Mouse (Mus musculus) heart, adult 11 months (tissue): ENCODE results near the gene Unc45a.

ENCODE experiments used
- DNase-seq: peaks from one replicate; pipeline ENCODE4 v3.0.0; 2022

Unc45a gene

DNA sequence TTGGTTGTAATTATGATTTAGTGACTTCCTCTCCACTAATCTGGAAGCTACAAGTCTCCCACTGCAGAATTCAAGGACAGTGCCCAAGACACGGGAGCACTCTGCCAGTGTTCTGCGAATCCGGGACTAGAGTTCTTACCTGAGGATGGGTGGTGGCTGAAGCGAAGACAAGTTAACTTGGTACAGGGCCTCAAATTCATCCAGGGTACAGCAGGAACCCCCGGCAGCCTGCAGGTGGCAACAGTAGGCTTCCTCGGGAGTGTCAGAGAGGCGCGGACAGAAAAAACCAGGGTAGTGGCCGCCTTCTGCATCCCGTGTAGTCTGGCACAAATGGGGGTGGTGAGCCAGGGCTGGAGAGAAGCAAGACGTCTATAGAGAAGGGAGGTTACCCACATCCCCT is at the start of gene Unc45a:
Gene Unc45a (minus strand): TSS at position 213 of the 400 bp plus-strand sequence.
- peak; percentile 97 for DNase-seq

DNA sequence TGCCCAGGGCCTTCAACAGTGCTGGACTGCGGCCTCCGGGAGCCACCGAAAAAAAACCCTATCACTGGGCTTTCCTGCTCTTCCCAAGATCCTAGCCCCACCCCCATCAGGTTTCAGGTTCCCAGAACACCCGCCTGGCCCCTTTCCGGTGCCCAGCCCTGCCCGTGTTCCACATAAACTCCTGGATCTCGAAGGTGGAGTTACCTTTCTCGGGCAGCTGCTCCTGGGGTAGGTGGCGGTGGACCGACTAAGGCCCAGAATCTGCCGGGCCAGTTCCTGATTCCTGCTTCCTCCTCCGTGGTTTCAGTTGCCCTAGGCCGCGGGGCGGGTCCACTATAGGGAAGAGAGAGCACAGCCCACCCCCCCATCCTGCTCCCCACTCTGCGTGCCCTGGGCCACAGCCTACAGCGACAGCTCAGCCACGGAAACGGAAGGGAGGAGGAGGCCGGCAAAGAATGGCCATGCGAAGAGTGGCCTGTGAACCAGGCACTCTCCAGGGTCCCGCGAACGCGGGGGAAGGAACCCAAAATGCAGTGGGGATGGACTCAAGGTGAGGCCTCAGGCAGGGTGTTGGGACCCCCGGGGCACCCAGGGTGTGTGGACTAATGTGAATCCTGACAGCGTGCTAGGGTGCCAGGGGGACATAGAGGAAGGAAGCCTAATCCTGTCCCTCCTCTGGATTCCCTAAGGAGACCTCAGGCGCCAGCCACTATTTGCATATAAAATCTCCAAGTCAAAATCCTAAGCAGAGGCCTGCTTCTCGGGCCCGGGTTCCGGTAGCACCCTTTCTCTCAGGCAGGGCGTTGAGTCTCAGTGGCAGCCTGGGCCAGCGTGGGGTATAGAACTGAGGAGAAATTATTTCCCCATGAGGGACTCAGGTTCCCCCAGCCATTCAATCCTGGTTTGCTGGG is 47.1 kb upstream of the Unc45a start, which contains the start of gene Fes:
Gene Fes (minus strand): TSS at position 314 of the 911 bp plus-strand sequence.
- peak; percentile 99 for DNase-seq

DNA sequence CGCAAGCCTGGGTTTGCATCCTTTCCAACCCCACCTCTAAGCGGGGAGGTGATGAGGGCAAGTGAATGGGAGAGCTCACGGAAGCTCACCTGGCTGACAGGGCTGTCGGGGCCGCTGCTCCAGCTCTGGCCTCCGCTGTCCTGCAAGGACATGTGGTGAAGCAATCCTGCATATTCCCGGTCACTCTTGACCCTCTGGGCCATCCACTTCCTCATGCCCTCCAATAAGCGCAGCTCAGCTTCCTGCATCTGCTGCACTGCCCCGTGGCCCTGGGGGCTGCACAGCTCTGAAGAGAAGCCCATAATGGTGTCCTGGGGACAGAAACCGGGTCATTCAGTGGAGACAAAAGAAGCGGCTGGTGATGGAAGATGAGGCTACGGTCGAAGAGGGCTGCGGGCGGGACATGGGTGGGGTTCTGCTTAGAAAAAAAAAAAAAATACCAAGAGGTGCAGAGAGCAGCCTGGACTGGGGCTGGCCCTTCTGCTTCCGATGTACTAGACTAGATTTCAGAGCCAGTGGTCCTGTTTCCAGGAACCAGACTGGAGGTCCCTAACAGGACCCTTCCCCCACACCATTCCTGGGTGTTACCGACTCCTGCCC is 46.3 kb upstream of the Unc45a start:
- DNase-seq, result peak; percentile 97

DNA sequence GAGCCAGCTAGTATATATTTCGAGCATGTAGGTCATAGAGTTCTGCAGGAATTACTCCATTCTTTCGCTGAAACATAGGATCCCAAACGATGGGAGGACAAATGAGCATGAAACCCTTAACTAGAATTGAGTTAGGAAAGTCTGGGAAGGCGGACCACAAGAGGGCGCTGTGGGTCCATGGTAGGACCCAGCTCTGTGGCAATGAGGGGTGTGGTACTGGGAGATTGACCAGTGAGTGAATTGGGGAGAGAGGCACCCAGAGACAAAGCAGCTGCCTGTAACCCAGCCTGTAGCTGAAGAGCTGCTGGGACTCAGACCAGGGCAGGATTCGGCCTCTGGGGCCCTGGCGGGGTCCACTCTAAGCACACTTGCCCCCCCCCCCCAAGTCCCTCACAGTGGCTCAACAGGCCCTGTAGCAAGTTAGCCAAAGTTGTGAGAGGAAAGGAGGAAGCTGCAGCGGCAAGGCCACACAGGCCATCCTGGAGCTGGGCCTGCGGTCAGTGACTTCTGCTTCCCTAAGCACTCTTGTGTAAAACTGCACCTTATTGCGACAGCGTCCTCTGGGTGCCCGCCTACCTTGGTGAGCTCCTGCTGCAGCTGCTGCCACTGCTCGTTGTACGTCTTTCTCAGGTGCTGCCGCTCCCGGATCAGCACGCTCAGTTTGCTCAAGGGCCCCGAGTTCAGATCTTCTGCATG is 45.6 kb upstream of the Unc45a start:
- peak; percentile 99 for DNase-seq

DNA sequence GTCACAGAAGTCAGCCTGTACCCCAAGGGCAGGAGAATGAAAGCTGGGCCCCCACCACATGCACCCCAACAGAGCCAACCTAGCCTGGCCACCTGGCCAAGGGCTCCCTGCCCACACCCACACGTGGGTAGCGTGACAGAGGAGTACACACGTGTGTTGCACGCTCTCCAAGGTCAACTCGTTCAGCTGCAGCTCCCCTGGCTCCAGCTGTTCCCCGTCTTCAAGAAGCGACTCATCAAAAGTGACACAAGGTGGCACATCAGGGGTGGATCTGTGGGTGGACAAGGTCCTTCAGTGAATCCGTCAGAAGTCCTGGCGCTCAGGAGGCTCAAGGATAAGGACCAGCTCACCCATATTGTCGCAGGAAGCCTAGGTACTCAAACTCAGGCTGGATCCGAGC is 42.1 kb upstream of the Unc45a start:
- no peak for DNase-seq

DNA sequence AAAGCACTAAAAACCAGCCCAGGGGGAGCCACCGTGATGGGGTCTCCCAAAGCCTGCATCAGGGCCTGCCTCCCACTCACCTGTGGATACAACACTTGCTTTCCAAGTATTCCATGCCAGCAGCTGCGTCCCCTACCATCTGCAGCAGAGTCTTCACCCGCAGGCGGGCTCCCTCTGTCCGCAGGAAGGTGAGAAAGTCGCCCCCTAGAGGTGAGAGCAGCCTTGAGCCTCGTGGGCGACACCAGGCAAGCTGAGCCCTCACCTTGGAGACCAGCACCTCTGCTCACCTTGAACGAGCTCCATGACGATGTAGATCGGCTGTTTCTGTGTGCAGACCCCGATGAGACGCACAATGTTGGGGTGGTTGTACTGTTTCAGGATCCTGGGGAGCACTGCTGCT is 38.7 kb upstream of the Unc45a start:
- no peak for DNase-seq

DNA sequence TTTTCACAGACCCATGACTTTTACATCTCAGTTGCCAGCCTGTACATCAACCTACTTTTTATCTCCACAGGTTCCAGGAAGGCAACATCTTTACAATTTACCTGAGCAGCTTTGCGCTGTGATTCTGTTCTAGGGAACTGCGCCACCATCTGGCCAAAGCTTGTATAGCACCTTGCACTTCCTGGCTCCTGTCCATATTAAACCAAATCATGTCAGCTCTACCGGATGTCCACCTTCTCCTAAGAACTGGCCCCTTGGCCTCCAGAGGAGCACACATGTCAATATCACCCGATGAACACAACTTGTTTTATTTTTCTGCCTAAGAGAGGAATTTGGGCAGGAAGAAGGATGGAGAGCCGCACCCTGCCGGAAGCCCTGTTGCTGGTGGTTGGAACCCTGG is 36.7 kb upstream of the Unc45a start:
- DNase-seq, result no peak

DNA sequence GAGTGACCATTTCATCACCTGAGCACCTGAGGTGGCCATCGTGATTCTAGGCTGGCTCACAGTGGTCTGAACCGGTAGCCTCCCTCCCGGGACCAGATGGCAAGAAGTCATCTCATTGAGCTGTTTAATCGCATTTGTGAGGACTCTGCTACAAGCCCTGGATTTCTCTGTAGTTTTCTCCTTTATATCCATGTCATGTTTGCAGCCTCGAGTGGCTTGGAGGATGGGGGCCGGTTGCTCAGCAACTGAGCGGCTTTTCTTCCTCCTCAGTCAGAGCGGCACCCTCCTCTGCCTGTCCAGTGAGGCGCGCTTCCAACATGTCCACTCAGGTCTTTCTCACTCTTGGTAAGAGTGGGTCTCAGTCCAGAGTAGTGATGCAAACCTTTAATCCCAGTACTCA is 35.4 kb upstream of the Unc45a start:
- no peak for DNase-seq

DNA sequence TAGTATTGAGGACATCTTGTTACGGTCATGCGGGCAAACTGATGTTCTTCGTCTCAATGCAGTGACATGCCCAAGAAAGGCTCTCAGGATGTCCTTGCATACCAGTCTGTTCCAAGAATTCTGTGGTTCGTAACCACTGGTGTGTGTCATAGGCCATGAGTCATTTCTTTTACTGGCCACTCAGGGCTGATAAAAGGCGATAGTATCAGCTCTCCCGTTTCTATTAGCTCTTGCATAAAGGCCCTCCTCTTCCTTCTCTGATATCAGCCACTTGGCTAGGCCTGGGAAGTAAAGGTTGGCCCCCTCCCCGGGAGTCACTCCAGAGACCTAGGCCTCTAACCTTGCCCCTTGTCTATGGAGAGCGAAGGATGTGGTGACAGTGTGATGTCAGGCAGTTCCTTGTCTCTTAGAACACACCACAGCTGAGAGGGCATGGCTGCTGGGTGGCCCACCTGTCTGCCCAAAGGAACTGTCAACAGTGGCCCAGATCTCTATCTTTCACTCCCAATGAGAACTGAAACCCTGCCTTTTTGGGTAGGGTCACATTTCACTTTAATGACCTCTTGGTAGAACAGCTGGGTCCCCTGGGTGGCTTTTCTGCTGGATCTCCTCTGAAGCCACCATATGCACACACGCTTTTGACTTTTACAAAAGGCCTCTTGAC is 34.7 kb upstream of the Unc45a start:
- no peak for DNase-seq

DNA sequence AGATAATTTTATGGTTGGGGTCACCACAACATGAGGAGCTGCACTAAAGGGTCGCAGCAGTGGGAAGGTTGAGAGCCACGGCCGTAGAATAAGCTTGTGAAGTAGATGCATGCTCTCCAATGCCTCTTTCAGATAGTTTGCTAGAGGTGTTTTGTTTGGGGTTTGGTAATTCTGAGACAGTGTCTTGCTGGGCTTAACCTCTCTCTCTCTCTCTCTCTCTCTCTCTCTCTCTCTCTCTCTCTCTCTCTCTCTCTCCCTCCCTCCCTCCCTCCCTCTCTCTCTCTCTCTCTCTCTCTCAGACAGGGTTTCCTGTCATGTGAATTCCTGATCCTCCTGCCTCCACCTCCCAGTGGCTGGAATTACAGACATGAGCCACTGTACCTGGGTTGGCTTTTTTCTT is 33.9 kb upstream of the Unc45a start:
- DNase-seq, result no peak

DNA sequence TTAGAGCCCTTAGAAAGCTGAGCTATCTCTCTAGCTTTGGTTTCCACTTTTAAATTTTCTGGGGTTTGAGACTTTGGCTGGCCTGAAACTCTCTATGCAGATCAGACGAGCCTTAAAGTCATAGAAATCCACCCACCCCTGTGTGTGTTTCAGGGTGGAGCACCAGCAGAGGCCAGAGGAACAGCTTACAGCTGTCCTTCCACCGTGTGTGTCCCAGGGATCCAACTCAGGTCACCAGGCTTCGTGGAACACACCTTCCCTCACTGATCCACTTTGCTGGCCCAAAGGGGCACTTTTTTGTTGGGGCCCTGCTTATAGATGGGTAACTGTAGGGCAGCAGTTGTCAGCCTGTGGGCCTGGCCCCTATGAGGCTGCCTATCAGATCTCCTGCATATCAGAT is 33.5 kb upstream of the Unc45a start:
- DNase-seq, result no peak

DNA sequence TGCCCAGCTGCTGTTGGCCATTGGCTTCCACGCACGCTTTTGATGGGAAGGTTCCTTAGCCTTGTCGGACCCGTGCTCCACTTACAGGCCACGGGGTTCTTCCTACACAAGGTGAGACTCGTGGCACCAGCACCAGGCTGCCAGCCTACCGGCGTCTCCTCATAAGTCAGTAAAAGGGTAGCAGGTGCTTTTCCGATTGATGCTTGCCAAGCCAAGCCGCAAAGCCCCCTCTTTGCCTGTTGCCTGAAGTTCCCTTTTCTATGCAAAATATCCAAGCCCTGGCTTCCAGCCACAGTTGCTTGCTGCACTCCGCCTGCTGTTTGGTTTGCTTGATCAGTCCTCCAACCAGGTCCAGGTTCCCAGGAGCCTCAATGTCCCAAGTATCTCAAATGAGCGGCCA is 33.0 kb upstream of the Unc45a start:
- no peak for DNase-seq

DNA sequence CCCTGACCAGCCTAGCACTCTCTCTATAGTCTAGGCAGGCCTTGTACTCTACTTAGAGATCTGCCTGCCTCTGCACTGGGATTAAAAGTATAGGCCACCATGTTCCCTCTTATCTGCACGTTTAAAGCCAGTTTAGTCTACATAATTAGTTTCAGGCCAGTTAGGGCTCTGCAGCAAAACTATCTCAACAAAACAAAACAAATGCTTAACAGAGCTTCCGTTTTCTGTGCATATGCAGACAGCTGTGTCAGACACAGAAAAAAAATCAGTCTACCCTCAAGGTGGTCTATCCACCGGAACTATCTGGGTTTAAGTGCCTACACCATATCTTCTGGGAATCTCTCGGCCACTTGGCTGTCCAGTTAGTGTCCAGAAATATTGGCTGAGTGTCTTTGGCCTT is 32.5 kb upstream of the Unc45a start:
- DNase-seq, result no peak

DNA sequence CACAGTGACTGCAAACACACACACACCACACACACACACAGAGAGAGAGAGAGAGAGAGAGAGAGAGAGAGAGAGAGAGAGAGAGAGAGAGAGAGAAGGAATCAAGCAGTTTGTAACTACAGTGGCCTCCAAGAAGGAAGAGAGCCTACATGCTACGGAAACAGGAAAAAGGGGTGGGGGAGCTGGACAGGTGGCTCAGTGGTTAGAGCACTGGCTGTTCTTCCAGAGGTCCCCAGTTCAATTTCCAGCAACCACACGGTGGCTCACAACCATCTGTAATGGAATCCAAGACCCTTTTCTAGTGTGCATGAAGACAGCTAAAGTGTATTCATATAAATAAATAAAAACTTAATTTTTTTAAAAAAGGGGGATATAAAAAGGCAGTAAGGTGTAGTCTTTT is 31.9 kb upstream of the Unc45a start:
- no peak for DNase-seq

DNA sequence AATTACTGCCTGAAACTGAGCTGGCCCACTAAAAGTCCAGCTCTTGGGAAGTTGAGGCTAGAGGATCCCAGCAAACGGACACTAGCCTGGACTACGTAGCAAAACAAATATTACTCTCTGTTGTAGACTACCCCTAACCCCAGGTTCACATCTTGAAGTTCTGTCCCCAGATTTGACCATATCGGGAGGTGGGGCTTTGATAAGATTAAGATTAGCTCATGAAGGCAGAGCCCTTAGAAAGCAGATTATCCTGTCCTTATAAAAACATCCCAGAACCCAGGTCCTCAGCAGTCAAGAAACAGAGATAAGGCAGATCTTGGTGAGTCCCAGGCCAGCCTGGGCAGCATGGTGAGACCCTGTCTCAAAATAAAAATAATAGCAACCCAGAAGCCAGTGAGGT is 31.4 kb upstream of the Unc45a start:
- DNase-seq, result no peak

DNA sequence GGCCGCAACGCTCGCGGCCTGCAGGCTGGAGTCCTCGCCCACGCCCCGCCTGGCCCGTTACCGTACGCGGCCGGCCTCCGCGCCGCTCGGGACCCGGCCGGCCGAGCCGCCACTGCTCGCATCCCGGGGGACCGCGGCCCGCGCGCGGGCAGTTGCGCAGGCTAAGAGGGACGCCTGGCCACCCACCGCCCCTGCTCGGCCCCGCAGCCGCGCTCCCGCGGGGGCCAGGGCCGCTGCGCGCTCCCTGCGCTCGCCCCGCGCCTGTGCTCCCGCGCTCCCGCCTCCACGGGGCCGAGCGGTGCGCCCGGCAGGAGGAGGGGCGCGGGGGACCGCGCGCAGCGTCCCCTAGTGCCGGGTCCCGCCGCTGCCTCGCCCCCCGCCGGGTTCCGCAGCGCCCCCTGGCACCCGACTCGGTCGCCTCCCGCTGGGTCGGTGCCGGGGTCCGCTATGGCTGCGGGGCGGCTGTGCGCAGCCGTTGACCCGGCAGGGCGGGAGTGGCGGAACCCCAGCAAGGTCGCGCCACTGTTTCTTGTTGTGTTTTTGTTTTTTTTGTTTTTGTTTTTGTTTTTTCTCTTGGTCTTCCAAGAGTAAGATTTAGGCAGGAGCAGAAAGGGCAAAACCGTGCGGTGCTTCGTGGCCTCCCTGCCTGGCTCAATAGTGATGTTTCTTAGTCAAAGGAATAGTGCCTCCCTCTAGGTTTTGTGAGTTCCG is 30.4 kb upstream of the Unc45a start, which contains the start of gene Man2a2:
Gene Man2a2 (minus strand): TSS at position 335 of the 711 bp plus-strand sequence.
- peak; percentile 98 for DNase-seq

DNA sequence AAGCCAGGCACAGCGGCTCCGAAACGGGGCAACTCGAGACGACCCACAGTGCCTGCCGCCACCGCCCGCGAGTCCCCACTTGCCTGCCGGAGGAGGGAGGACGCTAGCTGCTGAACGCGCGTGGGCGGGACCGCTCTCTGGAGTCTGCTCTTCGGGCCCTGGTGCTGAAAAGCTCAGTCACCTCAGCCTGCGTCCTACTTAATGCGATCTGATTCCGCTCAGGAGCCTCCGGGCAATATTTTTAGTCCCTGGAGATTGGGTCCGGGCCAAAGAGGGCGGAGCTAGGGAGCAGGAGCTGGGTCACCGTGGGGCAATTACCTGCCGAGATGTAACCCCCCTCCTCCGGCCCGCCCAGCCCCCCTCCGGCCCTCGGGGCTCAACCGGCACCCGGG is 29.8 kb upstream of the Unc45a start:
- peak; percentile 98 for DNase-seq

DNA sequence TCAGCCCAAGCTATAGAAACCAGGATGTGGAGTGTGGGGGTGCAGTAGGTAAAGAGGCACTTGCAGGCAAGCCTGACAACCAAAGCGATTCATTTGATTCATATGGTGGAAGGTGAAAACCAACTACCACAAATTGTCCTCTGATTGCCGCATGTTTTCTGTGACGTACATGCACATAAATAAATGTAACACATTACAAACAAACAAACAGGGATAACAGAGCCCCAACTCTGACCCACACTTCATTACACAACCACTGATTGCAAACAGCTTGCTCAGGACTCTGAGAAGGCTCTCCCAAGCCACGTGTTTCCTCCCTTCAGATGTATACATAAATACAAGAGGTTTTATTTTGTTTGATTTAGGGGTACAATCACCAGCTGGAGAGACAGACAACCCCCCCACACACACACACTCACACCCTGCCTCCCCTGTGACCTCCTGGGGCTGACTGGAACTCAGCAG is 29.2 kb upstream of the Unc45a start:
- peak; percentile 89 for DNase-seq

DNA sequence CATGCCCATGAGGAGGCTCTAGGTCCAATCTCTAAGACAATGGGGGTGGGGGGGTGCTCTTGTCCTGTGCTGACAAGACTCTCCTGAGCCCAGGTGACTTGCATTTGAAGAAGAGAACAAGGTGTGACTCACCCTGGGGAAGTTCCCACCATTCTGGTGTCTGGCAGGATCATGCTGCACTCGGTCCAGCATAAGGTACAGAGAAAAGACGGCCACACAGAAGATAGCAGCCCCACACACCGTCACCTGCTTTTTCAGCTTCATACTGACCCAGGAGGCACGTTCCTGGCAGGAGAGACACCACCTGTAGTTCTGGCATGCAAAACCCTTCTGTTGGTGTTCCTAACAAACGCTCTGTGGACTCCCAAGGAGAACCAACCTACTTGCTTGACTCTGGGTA is 28.7 kb upstream of the Unc45a start:
- DNase-seq, result peak; percentile 93

DNA sequence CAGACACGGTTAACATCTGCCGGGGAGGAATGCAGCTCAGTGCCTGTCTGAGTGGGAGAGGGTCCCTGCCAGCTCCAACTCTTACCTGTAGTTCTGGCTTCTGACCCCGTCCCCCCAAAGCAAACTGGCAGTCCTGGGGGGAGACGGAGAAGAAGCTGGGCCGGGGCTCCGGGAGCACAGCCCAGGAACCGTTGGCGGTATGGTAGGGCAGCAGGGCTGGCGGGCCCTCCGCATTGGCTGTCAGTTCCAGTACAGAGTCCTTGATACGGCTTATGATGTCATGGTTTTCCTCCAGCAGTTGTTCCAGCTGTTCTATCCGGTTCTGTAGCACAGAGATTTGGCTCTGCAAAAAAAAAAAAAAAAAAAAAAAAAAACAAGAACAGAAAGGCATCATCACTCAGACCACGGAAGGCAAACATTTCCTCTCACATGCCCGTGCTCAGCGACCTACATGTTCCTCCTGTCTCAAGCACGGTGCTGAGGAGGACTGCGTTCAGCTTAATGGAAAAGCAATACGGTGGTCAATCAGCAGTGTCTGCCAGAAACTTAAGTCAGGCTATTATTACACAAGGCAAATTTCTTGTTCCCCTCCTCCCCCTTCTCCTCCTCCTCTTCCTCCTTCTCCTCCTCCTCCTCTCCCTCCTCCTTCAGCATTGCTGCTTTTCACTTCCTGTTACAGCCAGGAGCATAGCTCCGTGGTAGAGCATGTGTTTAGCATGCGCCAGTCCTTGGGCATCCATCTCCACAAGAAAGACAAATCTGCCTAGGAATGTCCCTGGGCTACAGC is 28.0 kb upstream of the Unc45a start:
- DNase-seq, result peak; percentile 96

DNA sequence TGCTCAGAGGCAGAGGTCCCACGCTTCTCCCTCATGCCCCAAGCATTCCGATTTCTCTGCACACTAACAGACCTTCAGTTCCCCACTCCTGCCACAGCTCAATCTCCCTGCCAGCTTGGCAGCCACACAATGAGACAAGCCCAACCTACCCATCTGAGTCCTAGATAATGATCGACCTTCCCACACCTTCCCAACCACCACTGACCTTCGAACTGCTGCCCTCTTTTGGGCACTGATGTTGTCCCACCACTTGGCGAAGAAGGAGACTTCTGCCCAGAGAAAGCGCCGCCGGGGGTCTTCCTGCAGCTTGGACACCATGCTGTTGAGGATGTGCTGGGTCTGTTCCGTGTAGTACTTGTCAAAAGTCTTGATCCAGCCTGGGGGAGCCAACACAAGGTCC is 27.2 kb upstream of the Unc45a start:
- DNase-seq, result peak; percentile 92

DNA sequence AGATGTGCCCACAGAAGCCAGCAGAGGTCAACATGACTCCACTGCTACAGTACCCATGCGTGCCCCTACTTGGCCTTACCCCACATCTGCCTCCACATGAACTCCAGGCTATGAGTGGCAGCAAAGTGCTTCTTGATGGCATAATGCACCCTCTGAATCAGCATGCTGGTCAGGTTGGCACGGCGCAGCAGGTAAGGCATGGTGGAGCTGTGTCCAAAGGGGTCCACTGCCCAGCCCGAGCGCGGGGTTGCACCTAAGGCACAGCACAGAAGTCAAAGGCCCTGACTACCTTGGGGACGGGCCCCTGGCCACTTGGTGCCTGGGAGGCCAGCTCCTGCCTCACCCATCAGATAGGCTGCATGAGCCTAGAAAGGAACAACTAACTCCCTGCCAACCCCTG is 26.4 kb upstream of the Unc45a start:
- peak; percentile 92 for DNase-seq
